In the genomic region with DNA sequence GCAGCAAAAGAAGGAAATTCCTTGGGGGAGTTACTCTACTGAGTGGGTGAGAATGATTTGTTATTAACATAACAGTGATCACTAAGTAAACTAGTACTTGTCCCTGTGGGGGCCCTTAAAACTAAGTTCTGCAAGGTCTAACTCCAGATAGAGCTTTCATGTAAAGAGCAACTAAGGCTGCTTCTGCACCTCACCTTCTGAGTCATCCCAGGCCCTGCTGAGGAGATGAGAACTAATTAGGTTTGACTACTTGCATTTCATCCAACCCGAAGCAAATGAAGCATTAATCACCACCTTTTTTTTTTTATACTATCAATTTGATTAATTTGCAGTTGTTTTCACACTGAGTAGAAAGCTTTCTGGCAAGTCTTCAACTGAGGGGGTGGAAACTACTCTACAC, we compare ENCODE assay signal across 24 mouse cellular contexts.
"Had no signal": no experiment of that assay in that cellular context is flagged by ENCODE, and none has a peak within 500 bp of the region (broad histone marks: within the 10 kb centered on the region; RNA-seq: fewer than 3 reads in every experiment).

No protein-coding gene starts in this region.

- H3K36me3 ChIP-seq: kidney, embryonic 15.5 days; limb, embryonic 10.5 days; limb, embryonic 13.5 days; liver, embryonic 12.5 days; liver, embryonic 15.5 days; lung, embryonic 15.5 days; midbrain, embryonic 10.5 days; midbrain, embryonic 13.5 days; stomach, embryonic 15.5 days had no signal

- H3K4me1 ChIP-seq: kidney, embryonic 15.5 days; limb, embryonic 10.5 days; limb, embryonic 13.5 days; liver, embryonic 12.5 days; liver, embryonic 15.5 days; lung, embryonic 15.5 days; megakaryocyte, embryonic 14.5 days; midbrain, embryonic 10.5 days; midbrain, embryonic 13.5 days; stomach, embryonic 15.5 days had no signal

- H3K4me2 ChIP-seq: kidney, embryonic 15.5 days; limb, embryonic 13.5 days; liver, embryonic 12.5 days; liver, embryonic 15.5 days; lung, embryonic 15.5 days; midbrain, embryonic 13.5 days; stomach, embryonic 15.5 days had no signal

- H3K27ac ChIP-seq: kidney, embryonic 15.5 days; layer of hippocampus, adult 2 months; left cerebral cortex, adult 2 months; limb, embryonic 10.5 days; limb, embryonic 13.5 days; liver, embryonic 12.5 days; liver, embryonic 15.5 days; lung, embryonic 15.5 days; midbrain, embryonic 10.5 days; midbrain, embryonic 13.5 days; stomach, embryonic 15.5 days had no signal

- H3K4me3 ChIP-seq: kidney, embryonic 15.5 days; layer of hippocampus, adult 2 months; left cerebral cortex, adult 2 months; limb, embryonic 10.5 days; limb, embryonic 13.5 days; liver, embryonic 12.5 days; liver, embryonic 15.5 days; lung, embryonic 15.5 days; megakaryocyte, embryonic 14.5 days; midbrain, embryonic 10.5 days; midbrain, embryonic 13.5 days; stomach, embryonic 15.5 days had no signal

- H3K9me3 ChIP-seq: kidney, embryonic 15.5 days; limb, embryonic 10.5 days; limb, embryonic 13.5 days; liver, embryonic 12.5 days; liver, embryonic 15.5 days; lung, embryonic 15.5 days; megakaryocyte, embryonic 14.5 days; midbrain, embryonic 10.5 days; midbrain, embryonic 13.5 days; stomach, embryonic 15.5 days had no signal

- DNase-seq: kidney, adult 2 months; kidney, postnatal 14 days; kidney, postnatal 4 days; liver; lung, adult 18-20 months; lung, postnatal 10 days; lung, postnatal 36 days; right cerebral cortex, postnatal 25 days; spleen, adult 18-20 months; thymus, adult 18-20 months; thymus, postnatal 4 days had no signal

- ATAC-seq: intestine, postnatal 0 days; liver, embryonic 12.5 days; midbrain, embryonic 13.5 days had no signal

- H3K27me3 ChIP-seq: kidney, embryonic 15.5 days; limb, embryonic 13.5 days; liver, embryonic 12.5 days; liver, embryonic 15.5 days; lung, embryonic 15.5 days; megakaryocyte, embryonic 14.5 days; midbrain, embryonic 13.5 days; stomach, embryonic 15.5 days had no signal

- H3K9ac ChIP-seq: kidney, embryonic 15.5 days; limb, embryonic 13.5 days; liver, embryonic 12.5 days; liver, embryonic 15.5 days; lung, embryonic 15.5 days; midbrain, embryonic 13.5 days; stomach, embryonic 15.5 days had no signal
